Mouse (Mus musculus) cerebellum, postnatal 4 days (tissue): ENCODE data around the gene Crls1.

Source experiments
- DNase-seq, 2 experiments: peaks; one replicate each; pipeline ENCODE4 v3.0.0; 2022; ENCODE audit warnings: low spot score in 2 of 2, mixed read lengths in 1 of 2

Gene Crls1

GRCm38 (mm10) chr2:132846407-132847358 lies at the start of gene Crls1:
Crls1 (plus strand) TSS chr2:132846666.
- DNase-seq: peak; percentile 99

GRCm38 (mm10) chr2:132802976-132803375 lies 43.5 kb upstream of the Crls1 start:
- no peak for DNase-seq

- DNase-seq: peak; percentile 64 to 86
Observed at GRCm38 (mm10) chr2:132815608-132816314, 30.7 kb upstream of the Crls1 start, which contains the start of the genes Trmt6 and Mcm8. Trmt6 (minus strand) TSS chr2:132816055. Mcm8 (plus strand) TSS chr2:132816141.

GRCm38 (mm10) chr2:132841071-132841470 lies 5.4 kb upstream of the Crls1 start:
- no peak for DNase-seq

- no peak for DNase-seq
Observed at GRCm38 (mm10) chr2:132847581-132847980, 1.1 kb downstream of the Crls1 start.

GRCm38 (mm10) chr2:132848361-132848760 lies 1.9 kb downstream of the Crls1 start:
- DNase-seq: no peak

- no peak for DNase-seq
Observed at GRCm38 (mm10) chr2:132849141-132849540, 2.7 kb downstream of the Crls1 start.

GRCm38 (mm10) chr2:132853051-132853450 lies 6.6 kb downstream of the Crls1 start:
- DNase-seq: no peak

GRCm38 (mm10) chr2:132856333-132856732 lies 9.9 kb downstream of the Crls1 start:
- DNase-seq: no peak

GRCm38 (mm10) chr2:132860435-132860834 lies 14.0 kb downstream of the Crls1 start:
- no peak for DNase-seq

GRCm38 (mm10) chr2:132861456-132861855 lies 15.0 kb downstream of the Crls1 start:
- no peak for DNase-seq

GRCm38 (mm10) chr2:132863325-132863724 lies 16.9 kb downstream of the Crls1 start:
- no peak for DNase-seq

GRCm38 (mm10) chr2:132867521-132867920 lies 21.1 kb downstream of the Crls1 start:
- no peak for DNase-seq

- no peak for DNase-seq
Observed at GRCm38 (mm10) chr2:132869682-132870081, 23.2 kb downstream of the Crls1 start.

- no peak for DNase-seq
Observed at GRCm38 (mm10) chr2:132870286-132870685, 23.8 kb downstream of the Crls1 start.

GRCm38 (mm10) chr2:132871663-132872062 lies 25.2 kb downstream of the Crls1 start:
- no peak for DNase-seq

- no peak for DNase-seq
Observed at GRCm38 (mm10) chr2:132873657-132874326, 27.3 kb downstream of the Crls1 start.

- no peak for DNase-seq
Observed at GRCm38 (mm10) chr2:132876991-132877390, 30.5 kb downstream of the Crls1 start.

- peak in 1 of 2 experiments; percentile 38 for DNase-seq
Observed at GRCm38 (mm10) chr2:132879261-132880044, 33.0 kb downstream of the Crls1 start.

- DNase-seq: no peak
Observed at GRCm38 (mm10) chr2:132880844-132881645, 34.6 kb downstream of the Crls1 start, which contains the start of gene Lrrn4. Lrrn4 (minus strand) TSS chr2:132880891.
